Mouse (Mus musculus): ENCODE measurements around the gene Gadd45g. TPM values are rescaled to one million over a fixed set of nuclear protein-coding genes. Genes with fewer than 3 reads are reported as not detected.
A peak's percentile ranks its signal among the peaks of the same experiment; 100 is the strongest.
"Not testable (repeated sequence)": the region's sequence is repeated elsewhere in the genome, so short reads cannot be mapped to it uniquely, and the experiment has no call there.

Gadd45g gene
- polyA plus RNA-seq, 1 experiment from 2014 or later = 145 TPM

DNA sequence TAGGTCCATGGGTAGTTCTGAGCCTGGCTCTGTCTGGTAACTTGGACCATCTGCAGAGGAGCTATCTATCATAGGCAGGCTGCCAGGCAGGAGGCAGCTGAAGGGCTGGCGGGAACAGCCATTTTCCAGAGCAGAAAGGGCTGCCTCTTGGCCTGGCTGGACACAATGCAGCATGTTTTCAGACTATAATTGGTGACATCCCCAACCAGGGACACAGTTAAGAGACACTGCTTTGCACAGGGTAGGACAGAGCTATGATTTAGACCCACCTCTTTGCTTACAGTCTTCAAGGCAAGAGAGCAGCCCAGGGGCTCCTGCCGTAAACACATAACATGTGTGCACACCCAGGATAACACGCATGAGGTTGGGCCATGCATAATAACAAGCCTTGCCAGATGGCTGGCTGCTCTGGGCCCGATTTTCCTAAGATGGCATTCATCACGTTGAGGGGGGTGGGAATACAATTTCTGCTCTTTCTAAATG is 29.9 kb upstream of the Gadd45g start:
- H3K36me3 ChIP-seq = no peaks in the 10 kb centered on the region
- peaks cover 26% of the 10 kb centered on the region for H3K4me1 ChIP-seq
- peak overlapping the region; percentile 90 for H3K27ac ChIP-seq (replicated peaks)
- no peaks in the 10 kb centered on the region for H3K27me3 ChIP-seq
- no peak overlapping the region for H3K4me3 ChIP-seq
- H3K4me2 ChIP-seq (replicated peaks) = no peak overlapping the region
- WGBS = 36% methylated on average over 5 of the region's 5 CpGs
- peak; percentile 71 for ATAC-seq (replicated peaks)
- no peaks in the 10 kb centered on the region for H3K9me3 ChIP-seq
- no peak overlapping the region for H3K9ac ChIP-seq (replicated peaks)

DNA sequence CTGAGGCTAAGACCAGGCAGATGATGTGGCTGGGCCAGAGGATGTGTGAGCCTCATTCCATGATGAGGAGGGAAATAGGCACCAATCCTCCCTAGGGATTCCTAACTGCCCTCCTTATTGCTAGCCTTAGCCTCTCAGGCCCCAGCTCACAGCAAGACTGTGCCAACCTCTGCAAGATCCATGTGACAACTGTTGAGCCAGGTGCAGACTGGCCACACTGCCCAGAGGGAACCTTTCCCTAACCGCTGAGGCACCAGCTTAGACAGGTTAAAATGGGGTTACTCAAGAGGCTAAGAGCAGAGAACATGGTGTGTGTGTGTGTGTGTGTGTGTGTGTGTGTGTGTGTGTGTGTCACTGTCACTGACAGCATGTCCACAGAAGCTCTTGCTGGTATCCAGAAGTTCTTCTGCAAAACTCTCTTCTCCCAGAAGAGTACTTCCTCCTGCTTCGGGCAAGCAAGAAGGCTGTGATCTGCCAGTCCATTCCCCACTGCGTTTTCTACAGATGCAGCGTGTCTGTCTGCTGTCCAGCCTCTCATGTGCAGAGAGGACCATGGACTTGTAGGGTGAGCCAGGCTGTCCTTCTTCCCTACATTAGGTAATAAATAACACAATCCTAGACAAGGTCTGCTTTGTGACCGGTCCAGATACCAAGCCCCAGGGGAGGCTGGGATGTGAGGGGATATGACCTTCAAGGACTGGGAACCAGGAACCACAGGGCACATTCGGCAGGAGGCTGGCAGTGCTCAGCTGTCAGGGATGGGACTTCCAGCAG is 28.1 kb upstream of the Gadd45g start:
- Histone ChIP-seq H3K27ac (replicated peaks) (peak overlapping the region; percentile 90; the same call in 1 of the 2 replicates), H3K36me3 (no peaks in the 10 kb centered on the region), H3K4me3 (no peak overlapping the region), H3K9me3 (no peaks in the 10 kb centered on the region), H3K27me3 (no peaks in the 10 kb centered on the region), H3K4me1 (peaks cover 25% of the 10 kb centered on the region), H3K4me2 (replicated peaks) (no peak overlapping the region), H3K9ac (replicated peaks) (no peak overlapping the region)
- no peak for ATAC-seq (replicated peaks)
- WGBS = 83% methylated on average over 6 of the region's 6 CpGs

DNA sequence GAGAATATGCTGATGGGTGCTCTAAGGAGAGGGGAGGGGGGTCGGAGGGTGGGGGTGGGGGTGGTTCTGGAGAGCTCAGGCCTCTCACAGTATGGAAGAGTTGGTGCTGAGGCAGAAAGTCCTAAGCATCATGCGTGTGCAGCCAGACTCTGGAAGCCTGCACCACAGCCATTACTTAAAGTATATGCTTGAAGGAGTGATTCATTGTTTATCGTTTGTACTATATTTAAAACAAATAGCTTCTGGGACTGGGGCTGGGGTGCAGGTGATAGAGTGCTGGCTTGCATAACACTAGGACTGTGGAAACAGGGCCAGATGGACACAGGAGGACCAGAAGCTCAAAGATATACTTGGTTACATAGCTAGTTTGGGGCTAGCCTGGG is 27.5 kb upstream of the Gadd45g start:
- H3K27me3 ChIP-seq = no peaks in the 10 kb centered on the region
- no peak overlapping the region for H3K9ac ChIP-seq (replicated peaks)
- no peak overlapping the region for H3K4me2 ChIP-seq (replicated peaks)
- ATAC-seq (replicated peaks) = no peak
- peaks cover 19% of the 10 kb centered on the region for H3K4me1 ChIP-seq
- 87% methylated on average over 3 of the region's 3 CpGs for WGBS
- H3K27ac ChIP-seq (replicated peaks) = no peak overlapping the region
- no peaks in the 10 kb centered on the region for H3K9me3 ChIP-seq
- H3K4me3 ChIP-seq = no peak overlapping the region
- no peaks in the 10 kb centered on the region for H3K36me3 ChIP-seq

DNA sequence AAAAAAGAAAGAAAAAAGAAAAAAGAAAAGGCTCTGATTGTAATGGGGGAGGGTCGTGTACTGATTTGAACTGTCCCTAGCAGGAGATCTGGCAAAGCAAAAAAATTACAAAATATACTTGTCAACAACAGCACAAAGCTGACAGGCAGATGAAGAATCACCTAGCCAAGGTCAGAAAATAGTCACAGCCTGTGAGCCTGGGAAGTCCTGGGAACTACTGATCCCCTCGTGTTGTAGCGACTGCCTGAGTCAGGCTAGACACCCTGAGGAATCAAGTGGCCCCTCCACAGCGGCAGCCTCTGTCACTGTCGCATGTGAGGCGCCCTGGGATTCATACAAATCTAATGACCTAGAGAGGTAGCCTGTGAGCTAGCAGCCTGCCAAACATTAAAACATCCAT is 27.1 kb upstream of the Gadd45g start:
- Histone ChIP-seq H3K36me3 (no peaks in the 10 kb centered on the region), H3K9me3 (no peaks in the 10 kb centered on the region), H3K27me3 (no peaks in the 10 kb centered on the region), H3K4me2 (replicated peaks) (no peak overlapping the region), H3K4me3 (no peak overlapping the region), H3K4me1 (peaks cover 16% of the 10 kb centered on the region), H3K9ac (replicated peaks) (no peak overlapping the region), H3K27ac (replicated peaks) (no peak overlapping the region)
- 79% methylated on average over 6 of the region's 6 CpGs for WGBS
- ATAC-seq (replicated peaks) = no peak

DNA sequence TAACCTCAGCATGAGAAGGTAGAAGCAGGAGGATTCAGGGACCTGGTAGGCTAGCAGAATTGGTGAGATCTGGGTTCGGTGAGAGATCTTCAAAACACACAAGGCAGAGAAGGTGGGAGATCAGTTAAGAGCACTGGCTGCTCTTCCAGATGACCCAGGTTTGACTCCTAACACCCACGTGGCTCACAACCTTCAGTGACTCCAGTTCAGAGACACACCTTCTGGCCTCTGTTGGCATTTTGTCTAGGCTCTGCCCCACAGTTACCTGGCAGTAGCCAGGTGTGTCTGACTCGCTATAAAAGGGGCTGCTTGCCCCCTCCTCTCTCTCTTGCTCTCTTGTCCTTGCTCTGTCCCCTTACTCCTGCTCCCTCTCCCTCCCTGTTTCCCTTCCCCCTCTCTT is 24.5 kb upstream of the Gadd45g start:
- Histone ChIP-seq H3K4me3 (no peak overlapping the region), H3K27me3 (no peaks in the 10 kb centered on the region), H3K27ac (replicated peaks) (no peak overlapping the region), H3K36me3 (no peaks in the 10 kb centered on the region), H3K9me3 (no peaks in the 10 kb centered on the region), H3K9ac (replicated peaks) (no peak overlapping the region), H3K4me2 (replicated peaks) (no peak overlapping the region), H3K4me1 (peaks cover 7% of the 10 kb centered on the region)
- 64% methylated on average over 3 of the region's 3 CpGs for WGBS
- ATAC-seq (replicated peaks) = no peak

DNA sequence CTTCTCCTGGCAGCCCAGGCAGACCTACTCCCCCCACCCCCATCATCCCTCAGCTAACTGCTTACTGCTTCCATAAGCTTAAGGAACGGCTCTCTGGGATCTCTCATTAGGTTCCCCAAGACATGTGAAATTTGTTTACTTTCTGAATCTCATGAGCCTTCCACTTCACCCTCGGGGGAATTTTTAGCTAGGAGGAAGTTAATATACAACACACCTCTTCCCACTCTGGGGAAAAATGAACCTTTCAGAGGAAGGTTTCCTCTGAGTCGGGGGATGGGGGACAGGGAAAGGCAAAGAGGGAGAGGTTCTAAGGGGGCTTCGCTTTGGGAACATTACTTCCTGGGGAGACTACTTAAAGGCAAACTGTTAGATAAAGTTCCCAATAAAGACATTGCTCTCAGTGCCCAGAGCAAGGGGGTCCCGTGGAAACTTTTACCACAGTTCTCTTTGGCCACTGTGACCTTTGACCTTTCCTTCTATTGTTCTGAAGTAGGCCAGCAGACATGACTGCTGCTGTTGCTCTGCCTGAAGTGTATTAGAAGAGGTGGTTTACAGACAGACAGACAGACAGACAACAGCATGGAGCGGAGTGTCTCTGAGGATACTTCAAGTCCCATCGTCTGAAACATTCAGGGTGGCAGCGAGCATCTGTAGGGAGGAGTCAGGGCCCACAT is 22.5 kb upstream of the Gadd45g start:
- no peaks in the 10 kb centered on the region for H3K36me3 ChIP-seq
- no peak overlapping the region for H3K27ac ChIP-seq (replicated peaks)
- H3K4me3 ChIP-seq = no peak overlapping the region
- no peaks in the 10 kb centered on the region for H3K4me1 ChIP-seq
- 53% methylated on average over 8 of the region's 8 CpGs for WGBS
- H3K27me3 ChIP-seq = no peaks in the 10 kb centered on the region
- H3K4me2 ChIP-seq (replicated peaks) = no peak overlapping the region
- H3K9me3 ChIP-seq = no peaks in the 10 kb centered on the region
- no peak for ATAC-seq (replicated peaks)
- no peak overlapping the region for H3K9ac ChIP-seq (replicated peaks)

DNA sequence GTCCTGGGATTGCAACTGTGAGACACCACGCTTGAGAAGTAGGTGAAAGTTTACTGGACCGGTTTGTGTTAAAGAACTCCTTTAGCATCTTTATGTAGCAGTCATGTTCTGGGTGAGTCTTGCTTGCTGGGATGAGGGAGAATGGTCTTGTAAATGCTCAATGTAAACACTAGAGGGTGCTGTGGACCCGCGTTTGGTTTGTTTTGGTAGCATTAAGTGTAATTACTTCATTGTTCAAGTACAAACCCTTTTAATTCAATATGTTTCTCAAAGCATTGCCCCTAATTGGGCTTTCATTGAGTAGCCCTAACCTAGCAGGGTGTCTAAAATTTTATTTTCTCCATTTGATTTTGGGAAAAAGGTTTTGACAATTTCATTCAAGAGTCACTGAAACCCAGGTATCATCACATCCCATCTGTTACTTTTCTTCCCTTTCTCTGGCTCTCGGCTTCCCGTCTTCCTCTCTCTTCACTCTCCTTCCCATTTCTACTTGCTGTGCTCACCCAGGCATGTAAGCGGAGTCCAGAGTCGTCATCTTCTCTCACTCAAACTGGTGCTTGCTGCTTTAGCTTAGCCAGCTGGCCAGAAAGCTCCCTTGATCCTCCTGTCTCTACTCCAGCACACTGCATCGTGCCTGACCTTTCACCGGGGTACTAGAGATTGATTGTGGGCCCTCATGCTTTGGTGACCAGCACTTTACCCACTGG is 15.6 kb upstream of the Gadd45g start:
- Histone ChIP-seq H3K9me3 (no peaks in the 10 kb centered on the region), H3K9ac (replicated peaks) (no peak overlapping the region), H3K27ac (replicated peaks) (no peak overlapping the region), H3K27me3 (no peaks in the 10 kb centered on the region), H3K4me3 (no peak overlapping the region), H3K4me2 (replicated peaks) (no peak overlapping the region), H3K36me3 (no peaks in the 10 kb centered on the region), H3K4me1 (no peaks in the 10 kb centered on the region)
- ATAC-seq (replicated peaks) = no peak
- WGBS = 23% methylated on average over 10 of the region's 10 CpGs

DNA sequence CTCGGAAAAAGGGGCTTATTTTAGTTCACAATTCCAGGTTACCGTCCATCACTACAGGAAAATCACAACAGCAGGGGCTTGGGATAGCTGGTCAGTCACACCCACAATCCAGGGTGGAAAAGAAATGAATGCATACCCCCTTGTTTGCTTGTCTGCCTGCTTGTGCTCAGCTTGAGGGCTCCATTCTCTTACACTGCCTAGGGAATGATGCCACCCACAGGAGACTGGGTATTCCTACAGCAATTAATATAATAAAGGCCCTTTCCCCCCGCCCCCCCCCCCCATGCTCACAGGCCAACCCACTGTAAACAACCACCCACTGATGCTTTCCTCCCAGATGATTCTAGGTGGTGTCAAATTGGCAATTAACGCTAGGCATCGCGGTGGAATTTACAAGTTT is 14.0 kb upstream of the Gadd45g start:
- 87% methylated on average over 6 of the region's 6 CpGs for WGBS
- Histone ChIP-seq H3K9me3 (no peaks in the 10 kb centered on the region), H3K27me3 (no peaks in the 10 kb centered on the region), H3K27ac (replicated peaks) (no peak overlapping the region), H3K4me2 (replicated peaks) (no peak overlapping the region), H3K36me3 (no peaks in the 10 kb centered on the region), H3K4me3 (no peak overlapping the region), H3K4me1 (no peaks in the 10 kb centered on the region), H3K9ac (replicated peaks) (no peak overlapping the region)
- no peak for ATAC-seq (replicated peaks)

DNA sequence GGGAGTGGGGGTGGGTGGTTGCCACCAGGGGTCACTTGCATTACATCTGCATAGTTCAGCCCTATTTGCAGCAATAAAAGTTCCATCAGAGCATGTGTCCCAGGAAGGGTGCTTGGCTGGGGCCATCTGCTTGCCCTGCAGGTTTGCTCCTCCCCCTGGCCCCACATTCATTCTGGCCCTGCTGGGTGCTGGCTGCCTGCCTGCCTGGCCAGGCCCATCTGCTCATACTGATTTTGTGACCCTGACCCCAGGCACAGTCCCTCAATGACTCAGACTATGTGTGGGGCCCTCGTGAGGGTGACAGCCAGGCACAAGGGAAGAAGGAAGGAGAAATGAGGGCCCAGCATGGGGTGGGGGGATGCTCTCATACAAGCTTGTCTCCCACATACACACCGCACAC is 12.9 kb upstream of the Gadd45g start:
- Histone ChIP-seq H3K27me3 (peaks cover 8% of the 10 kb centered on the region; the same call in 1 of the 2 replicates), H3K9me3 (no peaks in the 10 kb centered on the region), H3K4me1 (no peaks in the 10 kb centered on the region), H3K27ac (replicated peaks) (no peak overlapping the region), H3K4me2 (replicated peaks) (no peak overlapping the region), H3K36me3 (no peaks in the 10 kb centered on the region), H3K9ac (replicated peaks) (no peak overlapping the region), H3K4me3 (no peak overlapping the region)
- 52% methylated on average over 2 of the region's 2 CpGs for WGBS
- no peak; the same call in 1 of the 2 replicates for ATAC-seq (replicated peaks)

DNA sequence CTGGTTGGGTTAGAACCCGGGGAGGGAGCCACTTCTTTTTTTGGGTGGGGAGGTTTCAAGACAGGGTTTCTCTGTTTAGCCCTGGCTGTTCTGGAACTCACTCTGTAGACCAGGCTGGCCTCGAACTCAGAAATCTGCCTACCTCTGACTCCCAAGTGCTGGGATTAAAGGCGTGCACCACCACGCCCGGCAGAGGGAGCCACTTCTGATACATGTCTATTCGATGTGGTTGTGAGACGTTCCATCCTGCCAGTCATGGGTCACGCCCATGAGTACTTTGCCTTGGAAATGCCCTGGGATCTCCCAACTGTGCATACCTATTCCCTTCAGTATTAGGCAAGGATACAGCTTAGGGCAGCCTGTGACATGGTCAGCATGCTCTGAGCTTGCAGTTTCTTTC is 12.5 kb upstream of the Gadd45g start:
- not testable (repeated sequence) for H3K9ac ChIP-seq (replicated peaks); ATAC-seq (replicated peaks); H3K9me3 ChIP-seq; H3K4me2 ChIP-seq (replicated peaks); H3K27ac ChIP-seq (replicated peaks); H3K4me3 ChIP-seq; H3K36me3 ChIP-seq; H3K4me1 ChIP-seq
- 78% methylated on average over 8 of the region's 8 CpGs for WGBS
- H3K27me3 ChIP-seq = peaks cover 11% of the 10 kb centered on the region

DNA sequence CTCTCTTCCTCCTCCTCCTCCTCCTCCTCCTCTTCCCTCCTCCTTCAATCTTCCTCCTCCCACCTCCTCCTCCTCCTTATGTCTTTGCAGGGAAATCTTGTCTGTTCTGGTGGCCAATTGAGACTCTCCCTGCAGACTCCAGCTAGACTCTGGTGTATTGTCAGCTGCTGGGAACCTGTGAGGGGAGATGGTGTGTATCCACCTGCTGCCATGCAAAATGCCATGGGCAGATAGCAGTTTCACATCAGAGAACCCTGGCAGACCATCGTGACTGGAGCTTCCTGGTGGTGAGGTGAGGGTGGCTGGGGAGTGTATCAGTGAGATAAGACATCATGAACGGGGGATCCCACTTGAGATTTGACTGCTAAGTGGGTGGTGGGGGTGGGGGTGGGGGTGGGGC is 12.0 kb upstream of the Gadd45g start:
- ATAC-seq (replicated peaks) = no peak
- Histone ChIP-seq H3K4me3 (no peak overlapping the region), H3K9me3 (no peaks in the 10 kb centered on the region), H3K9ac (replicated peaks) (no peak overlapping the region), H3K27ac (replicated peaks) (no peak overlapping the region), H3K4me2 (replicated peaks) (no peak overlapping the region), H3K4me1 (no peaks in the 10 kb centered on the region), H3K27me3 (peaks cover 16% of the 10 kb centered on the region), H3K36me3 (no peaks in the 10 kb centered on the region)
- 84% methylated on average over 2 of the region's 2 CpGs for WGBS

DNA sequence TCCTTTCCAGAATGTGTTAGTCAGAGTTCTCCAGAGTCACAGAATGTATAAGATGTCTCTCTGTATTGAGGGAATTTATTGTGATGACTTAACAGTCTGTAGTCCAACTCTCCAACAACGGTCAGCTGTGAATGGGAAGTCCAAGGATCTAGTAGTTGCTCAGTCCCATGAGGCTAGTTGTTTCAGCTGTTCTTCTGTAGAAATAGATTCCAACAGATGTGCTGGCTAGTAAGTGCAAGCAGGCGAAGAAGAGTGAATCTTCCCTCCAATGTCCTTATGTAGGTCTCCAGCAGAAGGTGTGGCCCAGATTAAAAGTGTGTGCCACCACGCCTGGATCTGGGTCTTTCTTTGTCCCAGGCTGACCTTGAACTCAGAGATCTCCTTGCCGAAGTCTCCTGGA is 11.3 kb upstream of the Gadd45g start:
- H3K9me3 ChIP-seq; H3K4me2 ChIP-seq (replicated peaks); H3K27ac ChIP-seq (replicated peaks); H3K4me3 ChIP-seq; ATAC-seq (replicated peaks); H3K4me1 ChIP-seq; H3K36me3 ChIP-seq; H3K9ac ChIP-seq (replicated peaks): not testable (repeated sequence)
- 85% methylated on average over 4 of the region's 4 CpGs for whole genome bisulfite sequencing
- H3K27me3 ChIP-seq = peaks cover 16% of the 10 kb centered on the region
